Mouse (Mus musculus): Measurements from ENCODE around the gene Stxbp5.

- TF ChIP-seq POLR2A (IDR thresholded peaks at IDR 0.05; ENCODE audit: insufficient read depth, low read depth, low read length) (no peak), CTCF (IDR thresholded peaks at IDR 0.05; ENCODE audit: insufficient read depth, low read depth, low read length) (no peak)
These were observed 87.0 kb downstream of the Stxbp5 start for GRCm38 (mm10) chr10:9813926-9814325.

Measured in olfactory bulb, adult 2 months (tissue).